Mouse (Mus musculus) kidney, adult 2 months (tissue): Measurements from ENCODE around the gene Rtp3. TPM values are rescaled to one million over a fixed set of nuclear protein-coding genes. Genes with fewer than 3 reads are reported as not detected.

Experiments
- DNase-seq: peaks from one replicate; pipeline ENCODE4 v3.0.0; 2021
- H3K27ac ChIP-seq: fragments of 200-500 bp; 2 replicates; pipeline ENCODE4 v1.5.1; 2012; ENCODE audit warnings: low read depth, low read length, control low read depth, inconsistent platforms; ENCODE audit not compliant: insufficient read depth
- H3K27me3 ChIP-seq: fragments of 200-500 bp; replicated peaks from 2 replicates; pipeline ENCODE4 v1.6.1; 2012; ENCODE audit warnings: mild to moderate bottlenecking, moderate library complexity, low read length, inconsistent platforms; ENCODE audit not compliant: control insufficient read depth, insufficient read depth
- H3K36me3 ChIP-seq: fragments of 200-500 bp; 2 replicates; pipeline ENCODE4 v1.6.1; 2012; ENCODE audit warnings: mild to moderate bottlenecking, moderate library complexity, low read length, inconsistent platforms; ENCODE audit not compliant: control insufficient read depth, insufficient read depth
- H3K4me1 ChIP-seq: fragments of 200-500 bp; 2 replicates; pipeline ENCODE4 v1.6.1; 2011; ENCODE audit warnings: low read length; ENCODE audit not compliant: control insufficient read depth, insufficient read depth
- H3K4me3 ChIP-seq: fragments of 200-500 bp; 2 replicates; pipeline ENCODE4 v1.5.1; 2011; ENCODE audit warnings: mild to moderate bottlenecking, low read depth, low read length, control low read depth; ENCODE audit not compliant: insufficient read depth
- CTCF ChIP-seq: fragments of 200-500 bp; conservative IDR thresholded peaks from 2 replicates; pipeline ENCODE4 v1.5.1; 2011; ENCODE audit warnings: low read depth, mild to moderate bottlenecking, control low read depth, low read length, moderate library complexity, mixed read lengths; ENCODE audit not compliant: insufficient read depth, insufficient read length
- POLR2A ChIP-seq: fragments of 200-500 bp; IDR thresholded peaks from one replicate; pipeline ENCODE4 v1.6.1; 2011; ENCODE audit warnings: low read depth, low read length, control low read depth
- WGBS: fragments of 180-500 bp; shearing (Covaris S2); methylation state at CpG from one replicate; pipeline ENCODE4 v1.1.7; 2018; 5-methylcytosine and 5-hydroxymethylcytosine counted together
- polyA plus RNA-seq: library from polyadenylated mRNA; depleted of rRNA; stranded (reverse); fragments of >200 nt; gene quantifications from 2 replicates; pipeline ENCODE4 v1.2.3, GENCODE M21; 2012

The Rtp3 gene
- polyA plus RNA-seq, 1 experiment: 11.4 TPM

GRCm38 (mm10) chr9:110984096-110984495 is 6.3 kb downstream of the Rtp3 start:
- H3K27ac ChIP-seq: no peak overlapping the region
- H3K36me3 ChIP-seq: no peaks in the 10 kb centered on the region
- WGBS: 90% methylated on average over 9 of the region's 9 CpGs
- no peak for DNase-seq
- H3K27me3 ChIP-seq: no peaks in the 10 kb centered on the region
- TF ChIP-seq POLR2A (no peak), CTCF (no peak)
- H3K4me1 ChIP-seq: no peaks in the 10 kb centered on the region
- H3K4me3 ChIP-seq: no peak overlapping the region

GRCm38 (mm10) chr9:110982351-110982750 is 8.0 kb downstream of the Rtp3 start:
- DNase-seq: no peak
- TF ChIP-seq CTCF (no peak), POLR2A (no peak)
- Histone ChIP-seq H3K36me3 (no peaks in the 10 kb centered on the region), H3K4me1 (no peaks in the 10 kb centered on the region), H3K27ac (no peak overlapping the region), H3K27me3 (no peaks in the 10 kb centered on the region), H3K4me3 (no peak overlapping the region)
- WGBS: 71% methylated on average over 4 of the region's 4 CpGs

DNA sequence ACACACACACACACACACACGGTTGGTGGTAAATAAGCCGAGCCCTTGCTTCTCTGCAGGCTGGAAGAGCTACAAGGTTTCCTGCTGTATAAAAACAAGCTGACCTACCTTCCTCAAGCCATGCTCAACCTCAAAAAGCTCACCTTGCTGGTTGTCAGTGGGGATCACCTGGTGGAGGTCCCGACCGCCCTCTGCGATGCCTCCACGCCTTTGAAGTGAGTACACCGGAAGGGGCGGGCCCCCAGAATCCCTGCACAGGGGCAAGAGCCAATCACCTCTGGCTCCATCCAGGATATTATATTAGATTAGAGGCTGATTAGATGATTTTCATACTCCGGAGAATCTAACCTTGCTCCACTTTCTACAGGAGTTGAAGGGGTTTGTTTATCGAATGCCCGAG is 11.0 kb downstream of the Rtp3 start:
- no peak overlapping the region for H3K4me3 ChIP-seq
- TF ChIP-seq CTCF (no peak), POLR2A (no peak)
- no peaks in the 10 kb centered on the region for H3K4me1 ChIP-seq
- H3K27ac ChIP-seq: no peak overlapping the region
- 92% methylated on average over 11 of the region's 11 CpGs for WGBS
- H3K36me3 ChIP-seq: no peaks in the 10 kb centered on the region
- DNase-seq: no peak
- no peaks in the 10 kb centered on the region for H3K27me3 ChIP-seq

DNA sequence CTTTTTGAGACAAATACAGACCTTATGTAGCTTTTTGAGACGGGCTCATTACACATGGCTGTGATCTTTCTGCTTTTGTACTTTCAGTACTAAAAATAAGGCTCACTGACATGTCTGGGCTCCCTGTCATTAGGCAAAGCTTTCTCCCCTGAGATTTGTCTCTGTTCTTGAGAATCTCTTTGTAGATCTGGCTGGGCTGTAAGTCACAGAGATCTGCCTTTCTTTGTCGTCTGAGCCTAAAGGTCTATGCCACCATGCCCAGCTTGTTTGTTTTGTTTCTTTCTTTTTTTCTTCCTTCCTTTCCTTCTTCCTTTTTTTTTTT is 24.5 kb downstream of the Rtp3 start:
- no peaks in the 10 kb centered on the region for H3K4me1 ChIP-seq
- H3K27ac ChIP-seq: no peak overlapping the region
- H3K4me3 ChIP-seq: no peak overlapping the region
- WGBS: 61% methylated on average over 2 of the region's 2 CpGs
- no peaks in the 10 kb centered on the region for H3K36me3 ChIP-seq
- TF ChIP-seq POLR2A: no peak
- no peak for TF ChIP-seq CTCF
- no peaks in the 10 kb centered on the region for H3K27me3 ChIP-seq
- DNase-seq: no peak

GRCm38 (mm10) chr9:110965062-110965909 is 25.1 kb downstream of the Rtp3 start:
- no peaks in the 10 kb centered on the region for H3K4me1 ChIP-seq
- H3K27me3 ChIP-seq: no peaks in the 10 kb centered on the region
- TF ChIP-seq CTCF (no peak), POLR2A (no peak)
- no peak for DNase-seq
- 85% methylated on average over 22 of the region's 22 CpGs for WGBS
- no peaks in the 10 kb centered on the region for H3K36me3 ChIP-seq
- no peak overlapping the region for H3K27ac ChIP-seq
- H3K4me3 ChIP-seq: no peak overlapping the region

DNA sequence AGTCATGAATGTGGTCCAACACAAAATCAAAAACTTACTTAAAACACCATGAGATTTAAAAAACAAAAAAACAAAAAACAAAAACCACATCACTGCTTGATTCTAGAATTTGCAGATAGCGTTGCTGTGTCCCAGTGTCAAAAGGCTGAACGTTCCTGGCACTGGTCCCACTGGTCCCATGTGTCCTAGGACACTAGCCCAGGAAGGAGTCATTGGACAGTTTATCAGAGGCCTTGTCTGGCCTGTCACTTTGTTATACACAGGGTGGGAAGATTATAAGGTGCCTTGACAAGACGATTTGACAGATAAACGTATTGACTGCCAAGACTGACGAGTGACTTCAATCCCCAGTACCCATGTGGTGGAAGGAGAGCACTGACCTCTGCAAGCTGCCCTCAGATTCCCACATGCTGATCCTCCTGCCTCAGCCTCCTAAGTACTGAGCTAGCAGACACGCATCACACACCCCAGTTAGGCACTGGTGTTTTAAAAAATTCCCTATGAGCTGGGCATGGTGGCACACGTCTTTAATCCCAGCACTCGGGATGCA is 26.7 kb downstream of the Rtp3 start:
- TF ChIP-seq CTCF (no peak), POLR2A (no peak)
- Histone ChIP-seq H3K27ac (no peak overlapping the region), H3K4me3 (no peak overlapping the region), H3K27me3 (no peaks in the 10 kb centered on the region), H3K4me1 (no peaks in the 10 kb centered on the region), H3K36me3 (no peaks in the 10 kb centered on the region)
- 89% methylated on average over 8 of the region's 8 CpGs for WGBS
- DNase-seq: no peak

GRCm38 (mm10) chr9:110961386-110961785 is 29.0 kb downstream of the Rtp3 start:
- Histone ChIP-seq H3K36me3 (no peaks in the 10 kb centered on the region), H3K27ac (no peak overlapping the region), H3K27me3 (no peaks in the 10 kb centered on the region), H3K4me3 (no peak overlapping the region), H3K4me1 (no peaks in the 10 kb centered on the region)
- TF ChIP-seq POLR2A (no peak), CTCF (no peak)
- WGBS: 98% methylated on average over 8 of the region's 8 CpGs
- DNase-seq: no peak
